Mouse (Mus musculus): Measurements from ENCODE around the gene Lig1. TPM values are rescaled to one million over a fixed set of nuclear protein-coding genes. Genes with fewer than 3 reads are reported as not detected.
"Not testable (repeated sequence)": the region's sequence is repeated elsewhere in the genome, so short reads cannot be mapped to it uniquely, and the experiment has no call there.

The Lig1 gene
- polyA plus RNA-seq (2015; fragmentation: Nextera tagmentation; extraction: Ambion mirVana), result 101 and 113 TPM in 2 replicates

DNA sequence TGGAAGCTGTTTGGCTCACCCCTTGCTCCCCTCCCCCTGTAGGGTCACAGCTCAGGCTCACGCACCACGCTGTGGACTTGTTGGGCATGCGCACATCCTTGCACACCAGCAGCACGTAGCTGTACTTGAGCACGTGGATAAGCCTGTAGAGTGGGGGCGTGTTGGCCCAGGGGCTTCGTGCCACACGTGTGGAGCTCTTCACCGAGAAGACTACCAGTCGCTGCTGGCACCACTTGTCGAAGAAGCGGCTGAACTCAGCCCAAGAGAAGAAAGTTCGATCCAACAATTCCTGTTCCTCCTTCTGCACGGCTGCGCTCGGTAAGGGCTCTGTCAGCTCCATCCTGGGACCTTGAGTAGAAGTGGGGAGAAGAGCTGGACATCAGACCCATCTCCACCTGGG, at the start of gene Lig1:
Gene Lig1 (plus strand): TSS at position 203 of the 400 bp plus-strand sequence.
- Histone ChIP-seq H3K4me2 (peak within 1 kb of the TSS; percentile 78), H3K4me1 (peaks cover 6% of the 10 kb centered on the region), H3K27ac (peak within 1 kb of the TSS; percentile 89), H3K9me3 (no peaks in the 10 kb centered on the region), H3K36me3 (peaks cover 43% of the 10 kb centered on the region), H3K27me3 (no peaks in the 10 kb centered on the region), H3K9ac (peak within 1 kb of the TSS; percentile 75), H3K4me3 (peak within 1 kb of the TSS; percentile 79)
- no peak for ATAC-seq (ENCODE audit: borderline replicate concordance, extremely low read depth, low FRiP score, low TSS enrichment)
- WGBS, result 95% methylated on average over 16 of the region's 16 CpGs

DNA sequence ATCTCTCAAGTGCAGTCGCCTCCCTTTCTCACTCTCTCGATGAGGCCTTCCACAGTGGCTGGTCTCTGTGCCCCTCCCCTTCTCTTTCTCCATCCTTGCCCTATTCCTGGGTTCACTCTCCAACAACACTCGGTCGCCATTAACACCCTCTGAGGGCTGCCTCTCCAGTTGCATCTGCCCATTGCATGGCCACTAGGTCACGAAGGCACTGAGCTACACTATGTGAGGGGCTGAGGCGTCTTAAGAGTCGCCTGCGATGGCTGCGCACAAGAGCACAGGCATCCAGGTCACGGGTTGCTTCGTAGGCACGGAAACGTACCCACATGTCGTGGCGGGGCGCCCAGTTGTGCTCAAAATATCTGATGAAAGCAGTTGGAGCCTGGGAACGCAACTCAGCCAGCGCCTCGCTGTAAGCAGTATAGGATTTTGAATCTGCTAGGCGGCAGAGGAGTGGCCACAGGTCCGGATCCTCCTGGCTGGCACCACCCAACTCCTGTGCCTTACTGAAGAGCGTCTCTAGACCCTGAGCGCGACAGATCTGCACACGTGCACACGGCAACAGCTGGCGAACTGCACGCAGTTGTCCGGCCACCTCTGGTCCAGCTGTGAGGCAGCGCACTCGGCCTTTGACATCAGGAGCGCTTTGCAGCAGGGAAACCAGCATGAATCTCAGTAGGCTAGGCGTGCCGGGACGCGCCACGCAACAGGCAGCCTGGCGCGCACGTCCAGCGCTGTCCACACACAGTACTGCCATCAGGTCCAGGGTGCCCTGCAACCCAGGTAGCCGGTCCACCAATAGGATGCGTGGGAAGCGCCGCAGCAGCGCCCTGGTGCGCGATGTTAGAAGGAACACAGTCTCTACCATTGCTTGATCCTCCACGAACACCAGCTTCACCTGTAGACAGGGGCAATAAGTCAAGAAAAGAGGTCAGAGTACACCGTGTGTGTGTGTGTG, 16.1 kb upstream of the Lig1 start:
- no peaks in the 10 kb centered on the region for H3K9me3 ChIP-seq
- ATAC-seq (ENCODE audit: borderline replicate concordance, extremely low read depth, low FRiP score, low TSS enrichment), result peak; percentile 35; the same call in 1 of the 2 replicates
- no peaks in the 10 kb centered on the region for H3K36me3 ChIP-seq
- no peak overlapping the region for H3K27ac ChIP-seq
- no peak overlapping the region for H3K4me3 ChIP-seq
- no peak overlapping the region for H3K4me2 ChIP-seq
- no peaks in the 10 kb centered on the region for H3K4me1 ChIP-seq
- 43% methylated on average over 50 of the region's 50 CpGs for whole genome bisulfite sequencing
- H3K27me3 ChIP-seq, result no peaks in the 10 kb centered on the region
- no peak overlapping the region for H3K9ac ChIP-seq

DNA sequence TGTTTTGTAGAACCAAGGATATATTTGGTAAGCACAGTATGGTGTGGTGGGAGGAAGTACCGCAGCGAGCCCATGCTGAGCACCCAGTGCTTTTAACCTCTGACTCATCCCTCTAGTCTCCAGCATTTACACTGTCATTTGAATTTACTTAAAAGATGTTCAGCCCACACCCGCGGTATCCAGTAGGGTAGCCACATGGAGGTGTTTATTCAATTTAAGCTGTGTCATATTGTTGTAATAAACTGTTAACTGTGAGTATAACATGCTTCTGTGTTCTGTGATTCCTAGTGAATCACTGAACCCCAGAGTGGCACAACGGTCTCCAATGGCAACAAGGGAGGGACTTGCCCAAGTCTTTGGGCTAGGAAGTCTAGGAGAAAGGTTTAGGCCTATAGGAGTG, 13.2 kb upstream of the Lig1 start:
- no peaks in the 10 kb centered on the region for H3K27me3 ChIP-seq
- no peaks in the 10 kb centered on the region for H3K4me1 ChIP-seq
- no peak overlapping the region for H3K4me3 ChIP-seq
- no peaks in the 10 kb centered on the region for H3K9me3 ChIP-seq
- H3K9ac ChIP-seq, result no peak overlapping the region
- no peak overlapping the region for H3K27ac ChIP-seq
- 82% methylated on average over 5 of the region's 5 CpGs for WGBS
- no peaks in the 10 kb centered on the region for H3K36me3 ChIP-seq
- no peak overlapping the region for H3K4me2 ChIP-seq
- no peak for ATAC-seq (ENCODE audit: borderline replicate concordance, extremely low read depth, low FRiP score, low TSS enrichment)

DNA sequence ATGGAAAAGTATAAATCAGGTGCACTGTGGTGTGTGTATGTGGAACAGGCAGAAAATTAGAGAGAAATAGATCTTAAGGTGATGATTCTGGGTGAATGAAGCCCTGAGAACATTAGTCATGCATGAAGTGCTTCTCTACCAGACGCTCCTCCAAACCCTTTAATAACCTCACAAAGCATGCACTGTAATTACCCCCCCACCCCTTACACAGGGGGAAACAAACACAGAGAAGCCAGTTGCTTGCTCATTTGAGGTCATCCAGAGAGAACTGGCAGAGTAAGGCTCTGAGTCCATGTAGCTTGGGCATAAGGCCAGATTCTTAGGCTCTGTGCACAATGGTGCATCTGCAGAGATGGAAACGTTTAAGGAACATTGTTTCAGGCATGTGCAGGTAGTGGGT, 12.7 kb upstream of the Lig1 start:
- H3K36me3 ChIP-seq, result no peaks in the 10 kb centered on the region
- no peak overlapping the region for H3K9ac ChIP-seq
- H3K27ac ChIP-seq, result no peak overlapping the region
- no peak overlapping the region for H3K4me2 ChIP-seq
- WGBS, result 71% methylated on average over 2 of the region's 2 CpGs
- H3K4me3 ChIP-seq, result no peak overlapping the region
- H3K4me1 ChIP-seq, result no peaks in the 10 kb centered on the region
- no peak for ATAC-seq (ENCODE audit: borderline replicate concordance, extremely low read depth, low FRiP score, low TSS enrichment)
- no peaks in the 10 kb centered on the region for H3K27me3 ChIP-seq
- no peaks in the 10 kb centered on the region for H3K9me3 ChIP-seq

DNA sequence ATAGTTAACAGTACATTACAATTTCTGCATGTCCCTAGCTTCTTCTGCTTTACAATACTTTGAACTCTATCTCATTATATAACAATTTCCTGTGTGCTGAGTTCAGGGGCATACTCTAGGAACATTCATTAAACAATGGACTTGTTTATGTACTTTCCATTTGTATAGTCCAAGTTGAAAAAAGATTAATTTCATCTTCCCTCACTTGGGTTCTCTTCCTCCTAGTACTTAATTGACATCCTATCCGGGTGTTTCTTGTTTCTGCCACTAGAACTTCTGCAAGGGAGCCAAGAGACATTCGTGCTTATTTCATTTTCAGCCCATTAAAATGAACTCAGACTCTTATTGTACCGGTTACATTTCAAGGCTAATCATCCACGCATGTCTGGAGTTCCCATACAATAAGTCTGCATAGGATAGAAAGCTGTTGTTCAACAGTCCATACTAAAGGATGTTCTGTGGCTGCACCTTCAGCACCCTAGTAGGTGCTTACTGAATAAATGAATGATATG, 8.3 kb upstream of the Lig1 start:
- Histone ChIP-seq H3K9ac (no peak overlapping the region), H3K4me3 (no peak overlapping the region), H3K27ac (no peak overlapping the region), H3K36me3 (peaks cover 4% of the 10 kb centered on the region; the same call in 1 of the 2 replicates), H3K27me3 (no peaks in the 10 kb centered on the region), H3K4me1 (no peaks in the 10 kb centered on the region), H3K9me3 (no peaks in the 10 kb centered on the region), H3K4me2 (no peak overlapping the region)
- no peak for ATAC-seq (ENCODE audit: borderline replicate concordance, extremely low read depth, low FRiP score, low TSS enrichment)
- WGBS, result 70% methylated on average over 4 of the region's 4 CpGs

DNA sequence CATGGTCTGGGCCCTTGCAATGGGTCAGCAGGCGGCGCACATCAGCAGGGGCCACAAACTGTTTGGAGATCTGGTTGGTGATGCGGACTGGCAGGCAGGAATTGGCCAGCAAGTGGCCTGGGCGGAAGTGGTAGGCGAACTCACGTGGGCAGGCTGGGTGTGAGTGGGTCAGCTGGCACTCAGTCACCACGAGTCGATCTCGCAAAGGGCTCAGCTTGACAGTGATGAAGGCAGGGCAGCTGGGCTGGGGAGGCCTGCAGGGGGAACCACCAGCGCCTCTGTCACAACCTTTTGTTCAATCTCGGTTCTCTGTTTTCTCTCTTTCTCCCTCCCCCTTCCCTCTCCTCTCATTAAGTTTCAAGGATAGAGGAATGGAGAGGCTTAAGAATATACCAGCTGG, 7.7 kb upstream of the Lig1 start:
- ATAC-seq (ENCODE audit: borderline replicate concordance, extremely low read depth, low FRiP score, low TSS enrichment), result no peak
- Histone ChIP-seq H3K4me3 (no peak overlapping the region), H3K9me3 (no peaks in the 10 kb centered on the region), H3K36me3 (peaks cover 10% of the 10 kb centered on the region), H3K4me1 (no peaks in the 10 kb centered on the region), H3K27ac (no peak overlapping the region), H3K27me3 (no peaks in the 10 kb centered on the region), H3K9ac (no peak overlapping the region), H3K4me2 (no peak overlapping the region)
- WGBS, result 78% methylated on average over 11 of the region's 11 CpGs

DNA sequence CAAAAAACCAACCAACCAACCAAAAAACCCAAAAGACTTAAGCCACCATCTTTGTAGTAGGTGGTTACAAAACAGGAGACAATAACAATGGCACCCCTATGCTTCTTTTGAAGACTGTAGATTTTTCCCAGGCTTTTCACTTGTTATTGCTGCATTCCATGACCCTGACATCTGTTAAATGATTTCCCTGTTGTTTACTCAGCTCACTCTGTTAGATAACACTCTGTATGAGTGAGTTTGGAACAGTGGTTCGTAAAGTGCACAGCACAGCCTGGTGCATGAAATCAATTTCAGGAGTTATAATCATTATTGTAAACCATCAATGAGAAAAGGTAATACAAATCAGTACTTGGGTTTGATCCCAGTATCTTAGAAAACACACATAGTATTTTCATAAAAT, 5.4 kb upstream of the Lig1 start:
- H3K4me1 ChIP-seq, result no peaks in the 10 kb centered on the region
- ATAC-seq (ENCODE audit: borderline replicate concordance, extremely low read depth, low FRiP score, low TSS enrichment), result no peak
- H3K27ac ChIP-seq, result no peak overlapping the region
- WGBS, result 51% methylated on average over 1 of the region's 1 CpGs
- H3K4me3 ChIP-seq, result no peak overlapping the region
- H3K9ac ChIP-seq, result no peak overlapping the region
- H3K36me3 ChIP-seq, result peaks cover 32% of the 10 kb centered on the region
- no peaks in the 10 kb centered on the region for H3K27me3 ChIP-seq
- H3K4me2 ChIP-seq, result no peak overlapping the region
- H3K9me3 ChIP-seq, result no peaks in the 10 kb centered on the region

DNA sequence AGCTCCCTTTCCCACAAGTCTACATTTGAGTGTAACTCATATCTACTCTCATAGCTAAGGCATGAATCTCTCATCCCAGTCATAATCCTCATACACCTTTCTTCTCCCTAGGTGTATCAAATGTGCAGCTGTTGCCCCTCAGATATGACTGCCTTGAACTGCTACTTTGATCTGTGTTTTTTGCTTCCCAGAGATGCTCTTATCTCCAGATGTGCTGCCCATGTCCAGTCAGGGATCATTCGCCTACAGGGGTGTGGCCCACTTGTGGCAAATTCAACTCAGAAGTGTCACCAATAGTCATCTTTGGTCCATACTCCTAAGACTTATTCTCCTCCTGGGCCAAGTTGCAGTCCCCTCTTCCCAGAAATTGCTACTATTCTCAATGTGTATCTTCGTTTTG, 750 bp downstream of the Lig1 start:
- WGBS, result 13% methylated on average over 2 of the region's 2 CpGs
- Histone ChIP-seq H3K4me2 (peak overlapping the region; percentile 78), H3K27me3 (no peaks in the 10 kb centered on the region), H3K4me3 (peak overlapping the region; percentile 79), H3K36me3 (peaks cover 44% of the 10 kb centered on the region), H3K9me3 (no peaks in the 10 kb centered on the region), H3K9ac (peak overlapping the region; percentile 75), H3K27ac (peak overlapping the region; percentile 89; the same call in 1 of the 2 replicates), H3K4me1 (peaks cover 6% of the 10 kb centered on the region)
- no peak for ATAC-seq (ENCODE audit: borderline replicate concordance, extremely low read depth, low FRiP score, low TSS enrichment)

DNA sequence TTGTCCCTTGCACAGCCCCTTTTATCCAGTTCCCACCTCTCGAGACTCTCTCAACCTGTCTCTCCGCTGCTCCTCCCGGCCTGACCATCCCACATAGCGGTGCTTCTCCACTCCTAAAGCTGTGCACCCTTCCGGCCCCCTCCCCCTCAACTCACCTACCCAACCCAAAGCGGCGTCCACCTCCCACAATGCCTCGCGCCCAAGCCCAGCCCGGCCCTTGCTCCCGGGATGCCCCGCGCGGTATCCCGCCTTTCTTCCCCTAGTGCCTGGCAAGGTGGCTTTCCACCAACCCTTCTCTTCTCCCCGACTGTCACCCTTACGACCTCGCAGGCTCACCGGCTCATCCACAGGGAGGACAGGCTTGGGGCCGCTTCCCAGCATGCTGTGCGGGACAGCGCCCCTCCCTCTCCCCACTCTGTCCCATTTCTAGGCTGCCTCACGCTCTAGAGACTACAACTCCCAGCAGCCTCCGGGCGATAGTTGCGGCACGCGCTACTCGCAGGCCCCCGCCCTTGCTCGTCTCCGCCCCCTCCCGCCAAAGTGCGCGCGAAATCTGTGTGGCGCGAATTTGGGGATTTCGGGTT, 1.3 kb downstream of the Lig1 start, which contains the start of gene Zswim9:
Gene Zswim9 (minus strand): TSS at position 414 of the 584 bp plus-strand sequence.
- Histone ChIP-seq H3K27me3 (no peaks in the 10 kb centered on the region), H3K9me3 (no peaks in the 10 kb centered on the region), H3K4me3 (peak within 1 kb of the TSS; percentile 79), H3K4me2 (peak within 1 kb of the TSS; percentile 78), H3K9ac (peak within 1 kb of the TSS; percentile 75), H3K27ac (peak within 1 kb of the TSS; percentile 89), H3K36me3 (peaks cover 47% of the 10 kb centered on the region), H3K4me1 (peaks cover 6% of the 10 kb centered on the region)
- WGBS, result under 1% methylated on average over 39 of the region's 39 CpGs
- ATAC-seq (ENCODE audit: borderline replicate concordance, extremely low read depth, low FRiP score, low TSS enrichment), result peak; percentile 99

DNA sequence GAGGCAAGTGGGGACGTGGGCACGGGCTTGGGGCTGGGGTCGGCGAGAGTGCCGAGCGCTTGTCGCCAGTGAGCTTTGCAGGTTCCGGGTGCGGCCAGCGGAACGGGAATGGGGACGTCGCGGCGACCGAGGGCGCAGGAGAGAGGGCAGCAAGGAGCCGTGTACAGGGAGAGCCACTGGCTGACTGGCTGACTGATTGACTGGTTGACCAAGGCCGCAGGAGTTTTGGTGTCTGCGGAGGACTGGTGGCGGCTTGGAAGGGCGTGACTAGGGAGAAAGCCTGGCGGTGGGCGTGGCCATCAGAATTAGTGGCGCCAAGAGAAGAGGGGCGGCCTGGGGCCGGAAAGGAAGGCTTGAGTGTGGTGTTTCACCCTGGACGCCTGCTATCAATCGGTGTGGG, 1.9 kb downstream of the Lig1 start:
- H3K4me1 ChIP-seq, H3K27me3 ChIP-seq, H3K9me3 ChIP-seq: not testable (repeated sequence)
- H3K4me2 ChIP-seq, result peak overlapping the region; percentile 78
- H3K4me3 ChIP-seq, result peak overlapping the region; percentile 79
- peaks cover 45% of the 10 kb centered on the region for H3K36me3 ChIP-seq
- H3K9ac ChIP-seq, result peak overlapping the region; percentile 75
- WGBS, result 0% methylated on average over 12 of the region's 29 CpGs
- H3K27ac ChIP-seq, result peak overlapping the region; percentile 89
- ATAC-seq (ENCODE audit: borderline replicate concordance, extremely low read depth, low FRiP score, low TSS enrichment), result peak; percentile 73

DNA sequence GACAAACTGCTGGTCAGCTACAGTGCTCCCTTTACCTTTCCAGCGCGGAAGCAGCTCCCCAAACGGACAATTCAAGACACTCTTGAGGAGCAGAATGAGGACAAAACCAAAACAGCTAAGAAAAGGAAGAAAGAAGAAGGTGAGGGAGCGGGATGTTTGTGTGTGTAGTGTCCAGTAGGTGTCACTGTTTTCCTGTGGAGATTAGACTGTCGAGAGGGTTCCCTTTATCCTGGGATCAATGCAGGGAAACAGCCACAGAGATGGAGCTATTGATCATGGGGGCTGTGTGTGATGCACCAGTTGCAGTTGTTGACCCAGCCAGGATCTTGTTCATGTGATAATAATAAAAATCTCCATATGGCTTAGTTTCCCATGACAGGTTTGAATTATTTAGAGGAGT, 11.5 kb downstream of the Lig1 start:
- H3K27me3 ChIP-seq, result no peaks in the 10 kb centered on the region
- H3K36me3 ChIP-seq, result peaks cover 91% of the 10 kb centered on the region
- H3K4me2 ChIP-seq, result no peak overlapping the region
- WGBS, result 46% methylated on average over 5 of the region's 5 CpGs
- H3K9me3 ChIP-seq, result no peaks in the 10 kb centered on the region
- no peak overlapping the region for H3K27ac ChIP-seq
- H3K9ac ChIP-seq, result no peak overlapping the region
- ATAC-seq (ENCODE audit: borderline replicate concordance, extremely low read depth, low FRiP score, low TSS enrichment), result no peak
- no peaks in the 10 kb centered on the region for H3K4me1 ChIP-seq
- H3K4me3 ChIP-seq, result no peak overlapping the region

Data from lung, embryonic 15.5 days (tissue).